8 mouse cellular contexts compared by ENCODE assay signal in genomic region chr15:101046039-101046526, GRCm38 (mm10). TPM values are rescaled to one million over a fixed set of nuclear protein-coding genes. Genes with fewer than 3 reads are reported as not detected.
DNase-seq lines count a peak whose midpoint lies in the region; ATAC-seq lines count a peak whose summit lies in the region.
"Had no signal": no experiment of that assay in that cellular context is flagged by ENCODE, and none has a peak within 500 bp of the region (broad histone marks: within the 10 kb centered on the region; RNA-seq: fewer than 3 reads in every experiment).

No protein-coding gene starts in this region.

- peak overlapping the region; percentile 14 for H3K4me3 ChIP-seq in megakaryocyte, embryonic 14.5 days (replicated peaks)
- H3K4me3 ChIP-seq in heart, embryonic 14.5 days (ENCODE audit: control insufficient read depth in 1 of 2, insufficient read depth in 1 of 2, low read depth in 1 of 2, low read length in 2 of 2): peak overlapping the region; percentile 44 to 49
- H3K4me3 ChIP-seq in liver, embryonic 12.5 days: peak overlapping the region; percentile 40

- H3K9me3 ChIP-seq in megakaryocyte, embryonic 14.5 days: no peaks in the 10 kb centered on the region
- H3K9me3 ChIP-seq in heart, embryonic 14.5 days (ENCODE audit: control insufficient read depth, low read length): no peaks in the 10 kb centered on the region
- no peaks in the 10 kb centered on the region for H3K9me3 ChIP-seq in liver, embryonic 12.5 days (replicated peaks)

- H3K27me3 ChIP-seq in megakaryocyte, embryonic 14.5 days (replicated peaks): peaks cover 93% of the 10 kb centered on the region
- peaks cover 95% of the 10 kb centered on the region for H3K27me3 ChIP-seq in heart, embryonic 14.5 days (ENCODE audit: control insufficient read depth, insufficient read depth, low read length)
- peaks cover 93% of the 10 kb centered on the region for H3K27me3 ChIP-seq in liver, embryonic 12.5 days (replicated peaks)

- no peaks in the 10 kb centered on the region for H3K36me3 ChIP-seq in megakaryocyte, embryonic 14.5 days (replicated peaks; ENCODE audit: low read length)
- H3K36me3 ChIP-seq in heart, embryonic 14.5 days (ENCODE audit: control insufficient read depth, insufficient read depth, low read length): 0 out of 2 replicates have a peak, but pooled peaks cover 2% of the 10 kb centered on the region
- no peaks in the 10 kb centered on the region for H3K36me3 ChIP-seq in liver, embryonic 12.5 days

- no peak overlapping the region for H3K27ac ChIP-seq in heart, embryonic 14.5 days (replicated peaks in 1 of 2; ENCODE audit: control insufficient read depth in 1 of 2, insufficient read depth in 1 of 2, low read depth in 2 of 2, low read length in 2 of 2)
- H3K27ac ChIP-seq in liver, embryonic 12.5 days: no peak overlapping the region

- ATAC-seq in megakaryocyte, adult 5-6 weeks (ENCODE audit: poor library complexity, severe bottlenecking): no peak
- 0 out of 2 replicates have a peak, but pooled peaks have one; percentile 18 for ATAC-seq in heart, embryonic 14.5 days (ENCODE audit: insufficient number of reproducible peaks, insufficient read depth, low FRiP score, low read depth)
- no peak for ATAC-seq in liver, embryonic 12.5 days

- no peak for DNase-seq in adrenal gland, adult 2 months
- no peak for DNase-seq in left cerebral cortex, postnatal 14 days (ENCODE audit: low spot score in 2 of 2)
- DNase-seq in c-Kit-positive CD71-positive TER-119-positive erythroid progenitor cells, embryonic 14.5 days (ENCODE audit: low spot score): no peak

- H3K4me1 ChIP-seq in megakaryocyte, embryonic 14.5 days: peaks cover 19% of the 10 kb centered on the region
- peaks cover 5 to 14% of the 10 kb centered on the region in 2 experiments for H3K4me1 ChIP-seq in heart, embryonic 14.5 days (ENCODE audit: control insufficient read depth in 2 of 2, insufficient read depth in 2 of 2, low read length in 2 of 2)
- H3K4me1 ChIP-seq in liver, embryonic 12.5 days: peaks cover 11% of the 10 kb centered on the region; the same call in 1 of the 2 replicates

- intact Hi-C loops in left cerebral cortex, postnatal 14 days (cut with DNase I): no loop called here

- WGBS in heart, embryonic 14.5 days: 1% methylated on average over 43 of the region's 43 CpGs
- WGBS in liver, embryonic 12.5 days (ENCODE audit: insufficient replicate concordance): 3% methylated on average over 43 of the region's 43 CpGs

- peak overlapping the region; percentile 93 for H3K4me2 ChIP-seq in heart, embryonic 14.5 days (ENCODE audit: low read length)
- peak overlapping the region; percentile 65 for H3K4me2 ChIP-seq in liver, embryonic 12.5 days

- peak overlapping the region; percentile 64 for H3K9ac ChIP-seq in heart, embryonic 14.5 days (ENCODE audit: low read length)
- H3K9ac ChIP-seq in liver, embryonic 12.5 days: no peak overlapping the region

RNA-seq across cellular contexts. Expression of gene Gm47841, which starts 1.1 kb away (rescaled TPM):
- polyA plus RNA-seq in megakaryocyte, embryonic 14.5 days (2012; ENCODE audit: insufficient read depth, low replicate concordance): not detected in 2 replicates
- not detected in 2 replicates for total RNA-seq in megakaryocyte, adult 5-6 weeks (2015)
- not detected in 2 replicates for total RNA-seq in megakaryocyte, adult 5-6 weeks (2017)
- polyA plus RNA-seq in heart, embryonic 14.5 days (2014; fragmentation: Nextera tagmentation; extraction: Ambion mirVana): not detected in 2 replicates
- polyA plus RNA-seq in liver, embryonic 12.5 days (2016; fragmentation: Nextera tagmentation; extraction: Ambion mirVana): not detected in 2 replicates
- total RNA-seq in adrenal gland, adult 2 months (2021): under 1 TPM; 0.37 to 0.45 TPM
- 0.37 TPM in 1 of 2 replicates, not detected in the other for polyA plus RNA-seq in adrenal gland, adult 2 months (2012; rRNA removed)
- total RNA-seq in left cerebral cortex, postnatal 14 days (2021): not detected
- total RNA-seq: left cerebral cortex, postnatal 25 days had no signal

RNA-seq across cellular contexts. Expression of gene Fignl2, which starts 32.3 kb away (rescaled TPM):
- polyA plus RNA-seq in megakaryocyte, embryonic 14.5 days (2012; ENCODE audit: insufficient read depth, low replicate concordance): 0.61 and 0.94 TPM in 2 replicates
- total RNA-seq in megakaryocyte, adult 5-6 weeks (2015): 0.04 TPM in 1 of 2 replicates, not detected in the other
- 0.07 and 0.16 TPM in 2 replicates for total RNA-seq in megakaryocyte, adult 5-6 weeks (2017)
- 0.20 and 0.26 TPM in 2 replicates for polyA plus RNA-seq in heart, embryonic 14.5 days (2014; fragmentation: Nextera tagmentation; extraction: Ambion mirVana)
- 0.17 and 0.25 TPM in 2 replicates for polyA plus RNA-seq in liver, embryonic 12.5 days (2016; fragmentation: Nextera tagmentation; extraction: Ambion mirVana)
- 1 to 10 TPM; 6.3 to 8.7 TPM for total RNA-seq in adrenal gland, adult 2 months (2021)
- 11.8 and 16.1 TPM in 2 replicates for polyA plus RNA-seq in adrenal gland, adult 2 months (2012; rRNA removed)
- 1 to 10 TPM in 1 of 2 experiments, under 1 TPM in 1; 0.99 to 1.5 TPM for total RNA-seq in left cerebral cortex, postnatal 14 days (2021)
